Mouse (Mus musculus): ENCODE data around the gene Aspg.

Gene Aspg

DNA sequence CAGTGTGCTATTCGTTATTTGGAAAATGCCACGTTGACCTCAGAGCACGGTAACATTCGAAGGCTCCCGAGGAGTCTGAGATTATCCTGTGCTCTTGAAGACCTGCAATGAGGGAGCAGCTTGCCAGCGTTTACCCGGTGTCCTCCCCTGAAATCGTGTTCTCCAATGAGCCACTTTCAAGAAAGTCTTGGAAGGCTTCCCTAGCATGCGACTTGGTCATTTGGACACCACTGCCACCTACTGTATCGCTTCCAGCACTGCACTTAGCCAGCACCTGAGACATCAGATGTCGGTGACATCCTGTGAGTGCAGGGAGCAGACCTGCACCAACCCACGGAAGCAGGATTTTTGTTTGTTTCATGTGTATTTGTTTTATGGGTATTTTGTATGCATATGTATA lies 15.4 kb upstream of the Aspg start:
- peak; percentile 82 for TF ChIP-seq CTCF (conservative IDR thresholded peaks at IDR 0.05; ENCODE audit: low read length)
- no peak for TF ChIP-seq POU5F1 (IDR thresholded peaks at IDR 0.05; ENCODE audit: borderline replicate concordance, low read length)
- no peak for TF ChIP-seq NANOG (IDR thresholded peaks at IDR 0.05; ENCODE audit: borderline replicate concordance, low read length)
- no peak overlapping the region; the same call in 1 of the 2 replicates for H3K4me3 ChIP-seq (replicated peaks; ENCODE audit: low read length)
- peaks cover 6% of the 10 kb centered on the region for H3K4me1 ChIP-seq (replicated peaks; ENCODE audit: low read depth, low read length)
- no peaks in the 10 kb centered on the region for H3K9me3 ChIP-seq (ENCODE audit: low read length)
- H3K27me3 ChIP-seq (ENCODE audit: insufficient read depth, low read length) = peaks cover 39% of the 10 kb centered on the region
- H3K36me3 ChIP-seq (ENCODE audit: insufficient read depth, low read length) = no peaks in the 10 kb centered on the region

DNA sequence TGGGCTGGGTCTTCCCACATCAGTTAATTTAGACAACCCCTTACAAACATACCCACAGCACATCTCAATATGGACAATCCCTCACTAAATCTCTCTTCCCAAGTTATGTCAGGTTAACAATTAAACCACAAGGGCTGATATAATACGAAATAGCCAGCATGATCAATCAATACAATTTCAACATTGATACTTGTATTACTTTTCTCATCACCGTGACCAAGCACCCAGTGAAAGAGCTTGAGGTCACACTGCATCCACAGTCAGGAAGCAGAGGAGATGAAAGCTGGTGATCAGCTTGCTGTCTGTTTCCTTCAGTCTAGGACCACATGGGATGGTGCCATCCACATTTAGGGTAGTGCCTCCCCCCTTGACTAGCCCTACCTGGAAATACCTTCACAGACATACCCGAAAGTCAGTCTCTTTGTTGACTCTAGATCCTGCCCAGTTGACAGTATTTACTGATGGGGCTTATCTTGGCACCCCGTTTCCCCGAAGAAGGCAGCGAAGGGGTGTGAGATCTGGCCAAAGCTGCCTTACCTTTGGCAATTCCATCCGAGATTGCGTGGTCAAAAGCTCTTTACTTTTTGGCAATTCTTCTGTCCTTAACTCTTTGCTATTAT lies 12.1 kb upstream of the Aspg start:
- H3K36me3 ChIP-seq (ENCODE audit: insufficient read depth, low read length) = no peaks in the 10 kb centered on the region
- TF ChIP-seq CTCF (conservative IDR thresholded peaks at IDR 0.05; ENCODE audit: low read length) (no peak), NANOG (IDR thresholded peaks at IDR 0.05; ENCODE audit: borderline replicate concordance, low read length) (no peak), POU5F1 (IDR thresholded peaks at IDR 0.05; ENCODE audit: borderline replicate concordance, low read length) (no peak)
- H3K4me1 ChIP-seq (replicated peaks; ENCODE audit: low read depth, low read length) = peaks cover 6% of the 10 kb centered on the region
- H3K9me3 ChIP-seq (ENCODE audit: low read length) = no peaks in the 10 kb centered on the region
- H3K27me3 ChIP-seq (ENCODE audit: insufficient read depth, low read length) = peaks cover 29% of the 10 kb centered on the region
- no peak overlapping the region for H3K4me3 ChIP-seq (replicated peaks; ENCODE audit: low read length)

GRCm38 (mm10) chr12:112096051-112096732 lies 10.3 kb upstream of the Aspg start:
- Histone ChIP-seq H3K27me3 (ENCODE audit: insufficient read depth, low read length) (peaks cover 20% of the 10 kb centered on the region), H3K9me3 (ENCODE audit: low read length) (no peaks in the 10 kb centered on the region), H3K4me1 (replicated peaks; ENCODE audit: low read depth, low read length) (no peaks in the 10 kb centered on the region; the same call in 1 of the 2 replicates), H3K36me3 (ENCODE audit: insufficient read depth, low read length) (no peaks in the 10 kb centered on the region), H3K4me3 (replicated peaks; ENCODE audit: low read length) (no peak overlapping the region)
- TF ChIP-seq CTCF (conservative IDR thresholded peaks at IDR 0.05; ENCODE audit: low read length) (no peak), NANOG (IDR thresholded peaks at IDR 0.05; ENCODE audit: borderline replicate concordance, low read length) (no peak), POU5F1 (IDR thresholded peaks at IDR 0.05; ENCODE audit: borderline replicate concordance, low read length) (no peak)

GRCm38 (mm10) chr12:112096733-112097117 lies 9.8 kb upstream of the Aspg start:
- Histone ChIP-seq H3K4me3 (replicated peaks; ENCODE audit: low read length) (no peak overlapping the region), H3K4me1 (replicated peaks; ENCODE audit: low read depth, low read length) (no peaks in the 10 kb centered on the region), H3K27me3 (ENCODE audit: insufficient read depth, low read length) (peaks cover 16% of the 10 kb centered on the region), H3K36me3 (ENCODE audit: insufficient read depth, low read length) (no peaks in the 10 kb centered on the region), H3K9me3 (ENCODE audit: low read length) (no peaks in the 10 kb centered on the region)
- TF ChIP-seq NANOG (IDR thresholded peaks at IDR 0.05; ENCODE audit: borderline replicate concordance, low read length) (no peak), CTCF (conservative IDR thresholded peaks at IDR 0.05; ENCODE audit: low read length) (no peak), POU5F1 (IDR thresholded peaks at IDR 0.05; ENCODE audit: borderline replicate concordance, low read length) (no peak)

DNA sequence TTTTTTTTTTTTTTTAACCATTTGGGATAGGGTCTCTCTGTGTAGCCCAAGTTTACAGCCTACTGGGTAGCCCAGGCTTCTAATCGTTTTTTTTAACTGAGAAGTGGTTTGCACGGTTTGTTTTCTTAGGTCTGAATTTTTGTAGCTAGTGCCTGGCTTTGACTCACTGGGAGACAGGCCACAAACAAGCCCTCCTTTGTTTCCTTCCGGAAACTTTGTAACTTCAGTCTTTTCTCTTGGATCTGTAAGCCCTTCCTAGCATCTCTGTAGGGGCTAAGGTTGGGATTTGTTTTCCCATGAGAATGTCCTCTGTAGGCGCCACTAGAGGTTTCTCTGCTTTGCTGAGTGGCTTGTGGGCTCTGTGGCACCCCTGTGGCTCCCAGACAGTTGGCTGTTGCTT lies 6.4 kb upstream of the Aspg start:
- Histone ChIP-seq H3K27me3 (ENCODE audit: insufficient read depth, low read length) (peaks cover 12% of the 10 kb centered on the region; the same call in 1 of the 2 replicates), H3K4me1 (replicated peaks; ENCODE audit: low read depth, low read length) (no peaks in the 10 kb centered on the region; the same call in 1 of the 2 replicates), H3K9me3 (ENCODE audit: low read length) (no peaks in the 10 kb centered on the region), H3K4me3 (replicated peaks; ENCODE audit: low read length) (no peak overlapping the region), H3K36me3 (ENCODE audit: insufficient read depth, low read length) (no peaks in the 10 kb centered on the region)
- TF ChIP-seq POU5F1 (IDR thresholded peaks at IDR 0.05; ENCODE audit: borderline replicate concordance, low read length) (no peak), NANOG (IDR thresholded peaks at IDR 0.05; ENCODE audit: borderline replicate concordance, low read length) (no peak), CTCF (conservative IDR thresholded peaks at IDR 0.05; ENCODE audit: low read length) (no peak)

DNA sequence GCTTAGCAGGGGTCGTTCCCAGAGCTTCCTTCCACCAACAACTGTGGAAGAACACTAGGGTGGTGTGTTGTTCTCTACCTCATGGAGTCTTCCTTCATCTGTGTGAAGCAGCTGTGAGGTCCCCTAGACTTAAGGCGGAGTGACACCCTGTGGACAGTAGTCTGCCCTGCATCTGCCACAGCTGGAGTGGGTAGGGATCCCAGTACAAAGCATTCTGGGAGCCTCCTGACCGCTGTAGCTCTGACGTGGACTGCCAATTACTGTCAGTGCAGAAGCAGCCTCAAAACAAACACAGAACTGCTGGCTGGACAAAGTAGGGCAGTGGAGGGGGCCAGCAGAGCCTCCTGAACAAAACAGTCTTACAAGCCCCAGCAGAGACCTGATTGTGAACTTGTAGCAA lies 5.4 kb upstream of the Aspg start:
- Histone ChIP-seq H3K4me3 (replicated peaks; ENCODE audit: low read length) (no peak overlapping the region), H3K36me3 (ENCODE audit: insufficient read depth, low read length) (no peaks in the 10 kb centered on the region), H3K9me3 (ENCODE audit: low read length) (no peaks in the 10 kb centered on the region), H3K27me3 (ENCODE audit: insufficient read depth, low read length) (peaks cover 21% of the 10 kb centered on the region), H3K4me1 (replicated peaks; ENCODE audit: low read depth, low read length) (peaks cover 6% of the 10 kb centered on the region)
- TF ChIP-seq POU5F1 (IDR thresholded peaks at IDR 0.05; ENCODE audit: borderline replicate concordance, low read length) (no peak), CTCF (conservative IDR thresholded peaks at IDR 0.05; ENCODE audit: low read length) (no peak)

DNA sequence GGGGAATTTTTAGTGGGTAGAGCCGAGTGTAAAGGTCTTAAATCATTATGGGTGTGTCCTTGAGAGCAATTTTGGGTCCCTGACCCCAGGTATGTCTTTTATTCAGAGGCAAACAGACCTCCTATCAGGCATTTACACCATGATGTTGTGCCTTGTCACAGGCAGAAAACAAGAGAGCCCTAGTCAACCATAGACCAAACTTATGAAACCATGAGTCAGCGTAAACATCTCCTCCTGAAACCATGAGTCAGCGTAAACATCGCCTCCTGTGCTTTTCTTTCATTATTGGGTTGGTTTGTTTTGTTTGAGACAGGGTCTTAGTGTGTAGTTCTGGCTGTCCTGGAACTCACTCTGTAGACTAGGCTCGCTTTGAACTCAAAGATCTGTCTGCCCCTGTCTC lies 3.3 kb upstream of the Aspg start:
- Histone ChIP-seq H3K4me3 (replicated peaks; ENCODE audit: low read length) (no peak overlapping the region), H3K4me1 (replicated peaks; ENCODE audit: low read depth, low read length) (peaks cover 26% of the 10 kb centered on the region), H3K36me3 (ENCODE audit: insufficient read depth, low read length) (no peaks in the 10 kb centered on the region), H3K9me3 (ENCODE audit: low read length) (no peaks in the 10 kb centered on the region), H3K27me3 (ENCODE audit: insufficient read depth, low read length) (peaks cover 41% of the 10 kb centered on the region)
- TF ChIP-seq CTCF (conservative IDR thresholded peaks at IDR 0.05; ENCODE audit: low read length) = no peak
- TF ChIP-seq NANOG (IDR thresholded peaks at IDR 0.05; ENCODE audit: borderline replicate concordance, low read length) = no peak
- TF ChIP-seq POU5F1 (IDR thresholded peaks at IDR 0.05; ENCODE audit: borderline replicate concordance, low read length) = no peak

DNA sequence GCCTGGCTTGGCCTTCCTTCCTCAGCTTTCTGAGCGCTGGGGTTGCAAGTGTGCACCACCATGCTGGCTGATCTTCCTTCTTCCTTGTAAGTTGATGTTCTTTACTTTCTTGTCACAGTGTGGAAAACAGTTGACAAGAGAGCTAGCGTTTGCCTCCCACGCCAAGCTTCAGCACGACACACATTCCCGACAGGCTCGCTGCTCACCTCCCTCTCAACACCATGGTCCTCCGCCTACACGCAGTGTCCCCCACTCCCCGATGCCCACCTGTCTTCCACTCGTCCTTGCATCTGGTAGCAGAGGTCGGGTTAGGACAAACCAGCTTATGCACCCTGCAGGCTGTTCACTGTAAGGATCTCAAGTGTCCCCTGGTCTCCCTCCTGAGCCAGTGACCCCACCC lies 1.6 kb upstream of the Aspg start:
- Histone ChIP-seq H3K36me3 (ENCODE audit: insufficient read depth, low read length) (no peaks in the 10 kb centered on the region), H3K27me3 (ENCODE audit: insufficient read depth, low read length) (peaks cover 47% of the 10 kb centered on the region), H3K9me3 (ENCODE audit: low read length) (no peaks in the 10 kb centered on the region), H3K4me3 (replicated peaks; ENCODE audit: low read length) (no peak overlapping the region), H3K4me1 (replicated peaks; ENCODE audit: low read depth, low read length) (peaks cover 30% of the 10 kb centered on the region)
- TF ChIP-seq POU5F1 (IDR thresholded peaks at IDR 0.05; ENCODE audit: borderline replicate concordance, low read length) = no peak
- TF ChIP-seq CTCF (conservative IDR thresholded peaks at IDR 0.05; ENCODE audit: low read length) = no peak
- TF ChIP-seq NANOG (IDR thresholded peaks at IDR 0.05; ENCODE audit: borderline replicate concordance, low read length) = no peak

All from E14TG2a.4 (cell line).